Mouse (Mus musculus) hindbrain, embryonic 12.5 days (tissue): ENCODE data around the gene 4931428L18Rik. TPM values are rescaled to one million over a fixed set of nuclear protein-coding genes. Genes with fewer than 3 reads are reported as not detected.

ENCODE experiments used
- ATAC-seq: fragments of 200-750 bp; cut with Nextera tagmentation; 2 replicates; pipeline ENCODE4 v1.8.0; 2017; ENCODE audit warnings: moderate TSS enrichment; ENCODE audit not compliant: low FRiP score
- H3K27ac ChIP-seq: fragments of 300-500 bp; sonication (generic); 2 replicates; pipeline ENCODE4 v1.5.1; 2016; ENCODE audit warnings: mild to moderate bottlenecking
- H3K27me3 ChIP-seq: fragments of 300-500 bp; sonication (generic); 2 replicates; pipeline ENCODE4 v1.6.1; 2016; ENCODE audit warnings: mild to moderate bottlenecking
- H3K36me3 ChIP-seq: fragments of 300-500 bp; sonication (generic); 2 replicates; pipeline ENCODE4 v1.6.1; 2016; ENCODE audit warnings: mild to moderate bottlenecking
- H3K4me1 ChIP-seq: fragments of 300-500 bp; sonication (generic); 2 replicates; pipeline ENCODE4 v1.6.1; 2016
- H3K4me2 ChIP-seq: fragments of 300-500 bp; sonication (generic); replicated peaks from 2 replicates; pipeline ENCODE4 v1.6.1; 2016; ENCODE audit warnings: mild to moderate bottlenecking
- H3K4me3 ChIP-seq: fragments of 300-500 bp; sonication (generic); 2 replicates; pipeline ENCODE4 v1.5.1; 2016; ENCODE audit warnings: mild to moderate bottlenecking
- H3K9ac ChIP-seq: fragments of 300-500 bp; sonication (generic); 2 replicates; pipeline ENCODE4 v1.6.1; 2016; ENCODE audit warnings: mild to moderate bottlenecking, moderate library complexity
- H3K9me3 ChIP-seq: fragments of 300-500 bp; sonication (generic); replicated peaks from 2 replicates; pipeline ENCODE4 v1.6.1; 2016; ENCODE audit warnings: mild to moderate bottlenecking
- WGBS: fragments of 180-500 bp; shearing (Covaris S2); methylation state at CpG from one replicate; pipeline ENCODE4 v1.1.7; 2016; 5-methylcytosine and 5-hydroxymethylcytosine counted together
- polyA plus RNA-seq: library from polyadenylated mRNA; unstranded; fragments of >200 nt; fragmentation: Nextera tagmentation; extraction: Ambion mirVana; gene quantifications from 2 replicates; pipeline ENCODE4 v1.2.1, GENCODE M21; 2016

4931428L18Rik gene
- polyA plus RNA-seq, 1 experiment from 2014 or later: not detected

DNA sequence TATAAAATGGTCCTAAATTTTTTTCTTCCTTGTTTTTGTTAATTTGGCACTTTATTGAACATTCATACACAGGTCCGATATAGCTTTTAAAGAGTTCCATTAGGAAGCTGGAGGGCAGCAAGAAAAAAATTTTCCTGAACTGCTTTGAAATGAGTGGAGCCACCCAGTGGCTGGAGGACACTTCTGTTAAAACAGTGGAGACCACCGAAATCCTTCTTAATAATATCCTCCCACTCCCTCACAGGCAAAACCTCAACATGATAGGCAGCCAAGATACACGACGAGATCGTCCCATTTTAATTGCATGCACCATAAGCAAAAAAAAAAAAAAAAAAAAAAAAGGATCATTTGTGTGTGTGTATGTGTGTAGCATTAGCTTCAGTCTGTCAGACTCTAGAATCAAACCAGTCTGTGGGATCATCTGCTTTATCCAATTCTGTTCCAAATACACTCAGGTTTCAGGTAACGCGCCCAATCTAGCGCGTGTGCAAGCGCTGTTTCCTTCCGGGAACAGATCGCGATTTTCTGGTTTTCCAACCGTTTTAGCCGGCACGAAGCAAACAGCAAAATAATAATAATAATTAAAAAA is 274.0 kb downstream of the 4931428L18Rik start:
- Histone ChIP-seq H3K4me2 (peak overlapping the region; percentile 52), H3K9me3 (no peaks in the 10 kb centered on the region), H3K4me3 (peak overlapping the region; percentile 95), H3K27me3 (no peaks in the 10 kb centered on the region), H3K27ac (peak overlapping the region; percentile 98), H3K4me1 (peaks cover 14% of the 10 kb centered on the region), H3K9ac (peak overlapping the region; percentile 95), H3K36me3 (peaks cover 21% of the 10 kb centered on the region)
- no peak for ATAC-seq
- 1% methylated on average over 16 of the region's 16 CpGs for whole genome bisulfite sequencing

Other genes starting within 250 kb of the 4931428L18Rik start
- not detected in 2 replicates for gene AC153137.1, start 244.7 kb downstream of the 4931428L18Rik start, polyA plus RNA-seq
- not detected in 2 replicates for gene Lgsn, start 46.3 kb downstream of the 4931428L18Rik start, polyA plus RNA-seq
- gene Pih1d3, start 154 bp upstream of the 4931428L18Rik start, polyA plus RNA-seq: not detected in 2 replicates